Mouse (Mus musculus): ENCODE measurements at regions not wholly inside any gene's neighbourhood (a gene's known extent, or its start where the extent isn't known, plus 50 kb on each side); places are given as distances from the start of the nearest gene placed in this dataset.

DNA sequence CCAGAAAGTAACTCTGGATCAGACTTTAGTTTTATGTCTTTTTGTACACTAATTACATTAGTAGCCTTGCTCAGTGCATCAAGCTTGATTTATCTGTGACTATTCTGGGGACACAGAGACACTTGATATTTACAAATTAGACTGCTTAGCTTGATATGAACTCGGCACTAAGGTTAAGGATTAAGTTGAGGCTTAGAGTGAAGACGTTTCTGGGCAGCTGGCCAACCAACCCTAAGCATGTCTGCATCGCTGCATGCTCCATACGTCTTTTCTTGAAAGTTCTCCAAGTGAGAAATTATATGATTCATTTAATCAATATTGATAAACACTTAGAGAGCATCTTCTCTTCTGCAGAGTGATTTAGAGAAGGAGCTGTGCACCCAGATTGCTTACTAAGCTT, 352.6 kb upstream of the Slitrk1 start:
- H3K9me3 ChIP-seq (replicated peaks): no peaks in the 10 kb centered on the region
- WGBS: 61% methylated on average over 4 of the region's 4 CpGs
- no peak overlapping the region for H3K9ac ChIP-seq (replicated peaks)
- no peaks in the 10 kb centered on the region for H3K36me3 ChIP-seq
- no peak for ATAC-seq (ENCODE audit: low FRiP score)
- no peak overlapping the region for H3K4me2 ChIP-seq
- H3K4me1 ChIP-seq: no peaks in the 10 kb centered on the region
- no peaks in the 10 kb centered on the region for H3K27me3 ChIP-seq (replicated peaks)
- H3K4me3 ChIP-seq (replicated peaks): no peak overlapping the region
- H3K27ac ChIP-seq (replicated peaks): no peak overlapping the region

- no peaks in the 10 kb centered on the region for H3K27me3 ChIP-seq (replicated peaks)
- no peak for ATAC-seq (ENCODE audit: low FRiP score)
- no peaks in the 10 kb centered on the region for H3K36me3 ChIP-seq
- 40% methylated on average over 1 of the region's 1 CpGs for WGBS
- H3K27ac ChIP-seq (replicated peaks): no peak overlapping the region
- no peak overlapping the region for H3K4me2 ChIP-seq
- H3K4me1 ChIP-seq: no peaks in the 10 kb centered on the region
- H3K9me3 ChIP-seq (replicated peaks): no peaks in the 10 kb centered on the region
- H3K4me3 ChIP-seq (replicated peaks): no peak overlapping the region
- H3K9ac ChIP-seq (replicated peaks): no peak overlapping the region
These were observed 348.0 kb upstream of the Slitrk1 start for GRCm38 (mm10) chr14:109261990-109262389.

DNA sequence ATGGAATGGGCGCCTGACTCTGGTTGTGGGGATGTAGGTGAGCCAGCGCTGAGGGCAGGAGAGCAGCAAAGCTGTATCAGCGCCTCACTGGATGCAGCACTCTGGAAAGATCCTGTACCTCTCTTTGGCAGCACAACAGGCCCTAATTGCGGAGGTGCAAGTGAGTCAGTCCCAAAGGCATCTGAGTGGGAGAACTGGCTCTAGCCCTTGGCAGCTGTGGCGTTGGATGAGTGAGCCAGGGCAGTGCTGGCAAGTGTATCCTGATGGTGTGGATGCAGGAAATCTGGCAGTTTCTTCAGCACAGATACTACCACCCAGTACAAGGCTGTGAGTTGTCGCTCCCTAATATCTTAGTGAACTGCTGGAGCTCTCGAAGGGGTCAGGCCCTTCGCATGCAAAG, 300.9 kb upstream of the Slitrk1 start:
- no peaks in the 10 kb centered on the region for H3K4me1 ChIP-seq
- no peak for ATAC-seq (ENCODE audit: low FRiP score)
- H3K9me3 ChIP-seq (replicated peaks): no peaks in the 10 kb centered on the region
- 93% methylated on average over 8 of the region's 8 CpGs for WGBS
- H3K36me3 ChIP-seq: no peaks in the 10 kb centered on the region
- H3K4me2 ChIP-seq: no peak overlapping the region
- H3K4me3 ChIP-seq (replicated peaks): no peak overlapping the region
- no peak overlapping the region for H3K9ac ChIP-seq (replicated peaks)
- H3K27ac ChIP-seq (replicated peaks): no peak overlapping the region
- H3K27me3 ChIP-seq (replicated peaks): no peaks in the 10 kb centered on the region

GRCm38 (mm10) chr14:109180029-109180585, 266.1 kb upstream of the Slitrk1 start:
- ATAC-seq (ENCODE audit: low FRiP score): 0 out of 2 replicates have a peak, but pooled peaks have one; percentile 41
- H3K4me3 ChIP-seq (replicated peaks): no peak overlapping the region
- no peaks in the 10 kb centered on the region for H3K36me3 ChIP-seq
- H3K27ac ChIP-seq (replicated peaks): 0 out of 2 replicates have a peak overlapping the region, but pooled peaks have one; percentile 18
- 27% methylated on average over 2 of the region's 2 CpGs for WGBS
- H3K9me3 ChIP-seq (replicated peaks): no peaks in the 10 kb centered on the region
- no peak overlapping the region for H3K4me2 ChIP-seq
- no peak overlapping the region for H3K9ac ChIP-seq (replicated peaks)
- no peaks in the 10 kb centered on the region for H3K4me1 ChIP-seq
- no peaks in the 10 kb centered on the region for H3K27me3 ChIP-seq (replicated peaks)

GRCm38 (mm10) chr14:109176602-109177179, 262.7 kb upstream of the Slitrk1 start:
- 78% methylated on average over 2 of the region's 2 CpGs for WGBS
- no peaks in the 10 kb centered on the region for H3K27me3 ChIP-seq (replicated peaks)
- no peak overlapping the region for H3K9ac ChIP-seq (replicated peaks)
- H3K4me1 ChIP-seq: no peaks in the 10 kb centered on the region
- no peak overlapping the region for H3K27ac ChIP-seq (replicated peaks)
- H3K36me3 ChIP-seq: no peaks in the 10 kb centered on the region
- H3K4me3 ChIP-seq (replicated peaks): no peak overlapping the region
- no peak for ATAC-seq (ENCODE audit: low FRiP score)
- no peak overlapping the region for H3K4me2 ChIP-seq
- no peaks in the 10 kb centered on the region for H3K9me3 ChIP-seq (replicated peaks)

DNA sequence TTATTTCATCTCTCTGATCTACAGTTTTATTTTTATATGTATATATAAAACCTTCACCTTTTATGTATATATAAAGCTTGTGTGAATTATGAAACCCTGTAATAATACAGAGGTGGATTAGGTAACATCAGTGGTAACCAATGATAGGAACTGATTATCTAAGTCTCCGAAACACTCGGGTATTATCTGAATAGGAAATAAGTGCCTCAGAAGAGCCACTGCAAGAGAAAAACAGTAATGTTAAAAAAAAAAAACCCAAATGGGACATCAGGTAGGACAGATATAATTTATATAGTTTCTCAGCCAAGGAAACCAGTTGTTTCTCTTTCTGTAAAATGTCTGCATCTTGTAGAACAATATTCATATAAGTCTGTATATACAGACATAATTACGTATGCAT, 261.9 kb upstream of the Slitrk1 start:
- H3K4me2 ChIP-seq: no peak overlapping the region
- no peaks in the 10 kb centered on the region for H3K27me3 ChIP-seq (replicated peaks)
- WGBS: 93% methylated on average over 3 of the region's 3 CpGs
- no peaks in the 10 kb centered on the region for H3K4me1 ChIP-seq
- H3K9me3 ChIP-seq (replicated peaks): no peaks in the 10 kb centered on the region
- H3K27ac ChIP-seq (replicated peaks): no peak overlapping the region
- no peaks in the 10 kb centered on the region for H3K36me3 ChIP-seq
- no peak overlapping the region for H3K9ac ChIP-seq (replicated peaks)
- no peak for ATAC-seq (ENCODE audit: low FRiP score)
- H3K4me3 ChIP-seq (replicated peaks): no peak overlapping the region

All from neural tube, embryonic 15.5 days (tissue).